Mouse (Mus musculus) 3T3-L1 (cell line): ENCODE measurements around the gene Polr3b.

Experiments used
- DNase-seq: peaks from one replicate; pipeline ENCODE4 v3.0.0-alpha.2; 2015; ENCODE audit warnings: low read depth, low spot score

The Polr3b gene

DNA sequence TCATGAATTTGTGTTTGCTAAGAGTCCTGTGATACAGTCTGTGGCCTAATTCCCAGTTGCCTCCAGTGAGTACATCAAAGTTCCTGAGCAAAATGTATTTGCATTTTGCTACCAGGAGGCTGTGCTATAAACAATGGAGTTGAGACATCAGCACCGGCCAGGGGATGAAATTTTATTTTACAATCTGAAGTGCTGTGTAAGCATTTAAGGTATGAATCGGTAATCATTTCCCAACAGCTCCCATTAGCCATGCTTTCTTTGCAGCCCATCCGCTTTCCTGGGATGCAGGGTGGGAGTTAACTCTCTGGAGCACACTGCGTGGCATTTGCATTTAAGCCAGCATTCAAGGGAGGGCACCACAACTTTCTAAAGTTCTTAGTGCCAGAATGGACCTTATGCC is 88.1 kb downstream of the Polr3b start:
- DNase-seq: no peak

DNA sequence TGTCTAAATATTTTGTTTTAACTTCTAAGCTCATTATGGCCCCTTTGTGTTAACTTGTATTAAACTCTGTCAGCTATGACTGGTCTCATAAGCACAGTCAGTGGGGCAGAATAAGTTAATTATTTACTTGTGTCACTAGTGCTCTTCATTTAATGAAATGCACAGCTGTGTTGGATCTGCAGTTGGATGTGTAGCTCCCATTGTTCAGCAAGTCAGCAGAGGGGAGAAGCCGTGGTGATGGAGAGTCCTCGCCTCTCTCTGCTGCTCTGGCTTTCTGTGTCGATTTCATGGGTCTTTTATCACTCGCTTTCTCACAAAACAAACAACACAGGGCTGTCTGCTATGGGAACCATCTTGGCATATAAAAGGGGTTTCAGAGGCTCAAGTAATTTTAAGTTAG is 88.7 kb downstream of the Polr3b start:
- DNase-seq: no peak

DNA sequence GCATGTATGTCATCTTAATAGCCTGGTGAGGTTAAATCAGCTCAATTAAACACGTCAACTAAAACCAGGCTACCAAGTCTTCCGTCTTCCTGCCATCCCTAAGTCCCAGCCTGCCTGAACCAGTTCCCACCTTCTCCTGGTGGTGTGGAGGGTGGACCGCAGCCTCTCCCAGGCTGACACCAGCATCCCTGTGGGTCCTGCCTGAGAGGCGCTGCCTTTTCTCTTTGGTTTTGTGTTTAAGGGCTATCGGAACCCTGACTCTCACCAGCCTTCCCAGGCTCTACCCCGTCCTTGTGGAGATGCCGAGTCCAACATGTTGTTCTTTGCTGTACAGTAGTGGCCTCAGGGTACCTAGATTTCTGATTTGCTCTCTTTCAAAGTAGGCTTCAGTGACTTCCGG is 89.4 kb downstream of the Polr3b start:
- DNase-seq: no peak

DNA sequence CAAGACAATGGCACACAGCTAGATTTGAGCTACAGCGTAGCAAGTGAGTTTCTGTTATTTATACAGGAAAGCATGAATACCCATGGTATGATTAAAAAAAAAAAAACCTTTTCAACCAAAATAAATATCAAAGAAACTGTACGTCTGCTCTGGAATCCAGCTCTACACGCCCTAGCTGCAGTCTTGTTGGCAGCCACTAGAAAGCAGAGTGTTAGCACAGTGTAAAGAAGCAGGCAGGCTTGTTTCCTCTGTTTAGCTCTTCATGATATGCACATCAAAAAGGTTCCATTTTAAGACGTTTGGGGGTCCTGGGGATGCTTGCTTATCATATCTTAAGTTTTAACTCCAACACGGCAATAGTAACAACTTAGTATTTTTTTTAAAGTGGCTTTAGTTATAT is 89.8 kb downstream of the Polr3b start:
- DNase-seq: no peak

DNA sequence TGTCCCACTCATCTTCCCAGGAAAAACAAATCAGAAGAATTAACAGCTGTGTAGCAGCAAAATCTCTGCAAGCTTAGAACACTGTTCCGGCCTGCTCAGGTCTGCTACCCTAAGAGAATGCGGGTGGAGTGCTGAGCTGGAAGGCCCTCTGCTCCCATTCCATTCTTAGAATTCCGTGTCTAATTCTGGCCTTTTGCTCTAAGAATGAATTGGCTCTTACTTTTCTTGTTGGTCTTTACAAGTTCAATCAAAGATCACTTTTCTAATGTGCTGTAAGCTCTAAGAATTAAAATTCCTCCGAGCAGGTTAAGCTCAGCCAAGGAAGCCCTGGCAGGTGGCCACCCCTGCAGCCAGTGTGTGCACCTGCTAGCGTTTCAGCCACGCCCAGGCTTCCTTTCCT is 90.4 kb downstream of the Polr3b start:
- DNase-seq: no peak

DNA sequence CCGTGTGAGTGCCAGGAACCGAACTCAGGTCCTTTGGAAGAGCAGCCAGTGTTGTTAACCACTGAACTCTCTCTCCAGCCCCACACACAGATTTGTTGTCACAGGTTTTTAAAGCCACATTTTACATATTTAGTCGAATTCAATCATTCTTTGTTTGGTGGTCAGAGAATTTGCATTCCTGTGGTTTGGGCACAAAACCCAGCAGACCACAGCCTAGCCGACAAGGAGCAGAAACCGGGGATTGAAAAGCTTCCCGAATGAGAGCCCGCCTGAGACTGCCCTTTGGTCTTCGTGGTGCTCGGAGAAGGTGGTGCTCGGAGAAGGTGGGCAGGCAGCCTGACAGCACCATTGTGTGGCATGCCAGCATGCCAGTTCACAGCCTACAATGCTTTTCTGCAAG is 91.0 kb downstream of the Polr3b start:
- DNase-seq: peak; percentile 74

DNA sequence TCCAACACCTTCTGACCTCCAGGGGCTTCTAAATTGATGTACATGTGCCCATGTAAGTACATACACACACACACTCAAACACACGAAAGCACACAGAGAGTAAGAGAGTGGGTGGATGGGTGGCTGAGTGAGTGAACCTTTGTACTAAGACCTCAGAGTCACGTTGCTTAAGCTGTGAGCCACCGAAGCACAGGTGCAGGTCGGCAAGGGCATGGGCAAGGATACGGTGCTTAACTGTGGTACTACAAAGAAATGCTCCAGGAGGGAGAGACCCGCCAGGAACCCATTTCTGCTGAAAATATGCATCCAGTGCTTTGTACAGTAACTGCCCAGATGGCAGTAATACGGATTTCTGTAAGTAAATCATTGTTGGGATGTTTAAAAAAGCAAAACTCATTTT is 93.5 kb downstream of the Polr3b start:
- DNase-seq: no peak

DNA sequence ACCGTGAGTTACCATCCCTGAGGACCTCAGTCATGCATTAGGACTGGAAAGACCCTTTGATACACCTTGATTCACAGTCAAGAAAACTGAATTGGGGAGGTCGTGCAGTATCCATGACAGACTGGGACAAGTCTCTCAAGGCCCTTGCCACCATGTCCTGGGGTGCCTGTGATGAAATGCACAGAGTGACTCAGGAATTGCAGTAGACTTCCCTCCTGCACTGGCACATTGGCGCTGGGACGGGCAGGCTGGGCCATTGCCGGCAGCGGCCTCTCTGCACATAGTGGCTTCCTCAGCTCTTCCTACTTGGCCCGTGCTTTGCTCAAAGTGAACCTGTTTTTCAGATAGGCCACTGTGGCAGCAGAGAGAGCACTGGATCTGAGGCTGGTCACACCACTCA is 94.5 kb downstream of the Polr3b start:
- no peak for DNase-seq

DNA sequence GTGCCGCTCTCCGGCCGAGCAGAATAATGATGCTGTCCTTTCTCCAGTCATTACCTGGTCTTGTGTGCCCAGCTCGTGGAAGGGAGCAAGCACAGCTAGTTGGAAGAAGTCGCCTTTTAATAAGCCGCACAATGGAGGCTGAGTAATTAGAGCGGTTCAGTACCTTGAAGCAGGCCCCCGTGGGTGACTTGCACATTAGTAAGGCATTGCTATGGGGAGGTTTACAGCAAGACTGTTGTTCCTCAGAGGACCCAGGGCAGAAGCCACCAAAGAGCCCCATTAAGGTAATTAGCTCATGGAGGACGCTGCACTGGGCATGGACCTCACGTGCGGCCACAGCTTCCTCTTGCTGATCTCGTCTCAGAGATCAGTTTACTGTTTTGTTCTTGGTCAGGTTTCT is 100.6 kb downstream of the Polr3b start:
- no peak for DNase-seq

DNA sequence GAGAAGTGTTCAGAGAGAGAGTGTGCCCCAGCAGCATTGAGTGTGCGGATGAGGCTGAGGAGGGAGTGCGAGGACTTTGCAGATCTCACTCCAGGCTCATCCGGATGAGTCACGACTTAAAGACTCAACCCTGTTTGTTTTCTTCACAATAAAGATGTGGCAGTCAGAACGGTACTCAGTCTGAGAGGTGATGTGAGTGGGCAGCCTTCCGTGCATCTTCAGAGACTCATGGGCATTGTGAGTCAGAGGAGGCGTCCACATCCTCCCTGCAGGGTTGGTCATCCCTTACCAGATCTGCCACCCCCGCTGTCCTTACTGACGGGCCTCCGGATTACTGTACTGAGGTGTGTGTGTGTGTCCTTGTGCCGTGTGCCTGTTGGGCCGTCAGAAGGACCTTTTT is 104.9 kb downstream of the Polr3b start:
- peak; percentile 81 for DNase-seq

DNA sequence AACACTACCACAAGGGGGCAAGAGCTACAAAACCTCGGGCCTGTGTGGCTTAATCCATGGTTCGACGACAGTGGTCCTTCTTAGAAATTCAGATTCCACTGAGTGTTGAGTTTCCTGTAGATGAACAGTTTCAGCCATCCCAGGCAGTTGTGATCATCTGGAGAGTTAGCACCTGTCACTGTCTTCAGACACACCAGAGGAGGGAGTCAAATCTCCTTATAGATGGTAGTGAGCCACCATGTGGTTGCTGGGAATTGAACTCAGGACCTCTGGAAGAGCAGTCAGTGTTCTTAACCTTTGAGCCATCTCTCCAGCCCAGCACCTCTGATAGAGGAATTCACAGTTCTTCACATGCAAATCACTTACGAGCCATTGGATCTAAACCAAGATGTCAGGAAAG is 105.7 kb downstream of the Polr3b start:
- DNase-seq: no peak

DNA sequence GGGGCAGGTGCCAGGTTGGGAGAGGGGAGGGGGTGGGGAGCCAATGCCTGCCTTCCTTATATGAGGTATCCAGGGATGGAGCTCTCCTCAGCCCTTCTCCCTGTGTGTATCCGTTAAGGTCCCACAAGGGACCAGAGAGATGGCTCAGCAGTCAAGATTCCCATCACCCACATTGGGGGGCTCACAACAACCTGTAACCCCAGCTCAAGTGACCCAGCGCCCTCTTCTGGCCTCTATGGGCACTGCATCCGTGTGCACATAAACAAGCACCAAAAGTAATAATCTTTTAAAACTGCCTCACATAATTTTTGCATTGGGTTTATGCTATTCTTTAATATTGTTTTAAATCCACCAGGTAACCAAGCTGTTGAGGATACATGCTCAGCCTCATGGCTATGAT is 108.0 kb downstream of the Polr3b start:
- no peak for DNase-seq

DNA sequence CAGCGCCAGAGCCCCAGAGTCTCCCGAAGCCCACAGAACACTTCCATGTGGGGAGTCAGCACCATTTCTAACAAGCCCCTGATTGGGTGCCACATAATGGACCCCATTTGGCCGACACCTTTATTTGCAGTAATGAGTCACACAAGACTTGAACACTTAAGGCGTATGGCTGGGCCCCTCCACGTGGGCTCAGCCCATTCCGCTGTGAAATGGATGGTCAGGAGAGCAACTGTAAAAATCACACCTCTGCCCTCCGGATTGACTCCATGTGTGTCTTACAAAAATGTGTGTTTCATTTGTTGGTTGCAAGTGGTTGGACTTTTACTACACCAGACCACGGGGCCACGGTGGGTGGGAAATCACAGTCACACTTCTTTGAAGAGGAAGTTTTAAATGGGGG is 108.9 kb downstream of the Polr3b start:
- no peak for DNase-seq

DNA sequence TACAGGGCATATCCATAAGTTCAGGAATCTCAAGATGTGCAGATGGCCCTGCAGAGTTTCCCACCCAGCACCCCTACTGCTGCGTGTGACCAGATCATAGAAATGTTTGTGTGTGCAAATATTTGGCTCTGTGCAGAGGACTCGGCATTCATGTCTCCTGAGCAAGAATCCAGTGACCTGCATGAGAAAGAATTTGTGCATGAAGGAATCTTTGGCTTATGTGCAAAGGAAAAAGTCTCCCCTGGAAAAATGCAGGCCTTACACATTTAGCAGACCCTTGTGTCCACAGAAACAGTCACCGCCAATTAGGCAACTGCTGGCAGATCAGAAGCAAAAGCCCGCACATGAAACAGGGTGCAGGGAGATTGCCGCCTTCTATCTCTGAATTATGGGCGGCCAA is 111.4 kb downstream of the Polr3b start:
- DNase-seq: no peak

DNA sequence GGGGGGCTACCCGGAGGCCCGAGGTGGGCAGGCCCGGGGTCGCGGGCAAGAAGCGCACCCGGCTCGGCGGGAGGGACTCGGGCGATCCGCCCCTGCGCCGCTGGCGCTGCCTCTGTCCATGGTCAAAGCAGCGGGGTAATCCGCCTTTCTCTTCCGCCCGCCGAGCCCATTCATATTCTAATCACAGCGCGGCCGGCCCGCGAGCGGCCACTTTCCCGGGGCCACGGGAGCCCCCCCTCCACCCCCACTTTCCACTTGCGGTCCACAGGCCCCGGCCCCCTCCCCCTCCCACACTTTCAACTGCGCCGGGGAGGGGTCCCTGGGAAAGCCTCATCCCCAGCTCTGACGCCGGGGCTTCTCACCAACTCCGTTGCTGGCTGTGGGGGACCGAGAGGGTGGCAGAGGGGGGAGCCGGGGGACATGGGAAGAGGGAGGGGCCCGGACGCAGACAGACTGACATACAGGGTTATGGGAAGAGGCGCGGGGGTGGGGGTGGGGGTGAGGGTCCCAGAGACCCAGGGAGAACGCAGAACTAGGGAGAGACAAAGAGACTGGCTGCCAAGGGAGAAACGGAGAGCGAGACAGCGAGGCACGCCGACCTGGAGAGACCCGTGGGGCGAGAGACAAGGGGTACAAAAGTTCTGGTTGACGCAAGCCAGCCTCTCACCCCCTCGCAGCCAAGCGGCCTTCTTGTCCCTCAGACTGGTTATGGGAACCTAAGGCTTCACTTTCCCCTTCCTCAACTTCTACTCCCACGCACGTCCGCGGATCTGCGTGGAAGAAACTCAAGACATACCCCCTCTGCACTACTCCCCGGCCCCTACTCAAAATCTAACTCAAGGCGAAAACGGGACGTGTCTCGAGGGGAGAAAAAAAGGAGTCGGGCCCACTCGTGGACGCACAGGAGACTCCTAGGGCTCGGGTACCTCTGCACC is 133.0 kb downstream of the Polr3b start:
- DNase-seq: no peak

DNA sequence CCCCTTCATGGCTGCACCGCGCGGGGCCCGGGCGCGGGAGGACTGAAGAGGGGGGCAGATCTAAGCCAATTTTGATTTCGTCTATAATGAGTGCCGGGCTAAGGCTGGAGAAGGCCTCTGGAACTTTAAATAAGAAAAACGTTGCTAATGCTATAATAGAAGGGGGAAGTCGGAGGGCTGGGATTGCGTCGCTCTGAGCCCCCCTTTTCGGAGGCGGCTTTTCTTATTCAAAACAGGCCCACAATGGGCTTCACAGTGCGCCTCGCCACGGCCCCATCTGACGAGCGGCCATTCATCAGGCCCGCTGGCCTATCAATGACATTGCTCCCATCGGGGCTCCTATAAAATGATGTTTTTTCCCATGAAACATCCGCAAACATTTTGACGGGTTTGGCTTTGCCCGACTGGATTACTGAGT is 133.7 kb downstream of the Polr3b start, which contains the start of gene Rfx4:
Rfx4 (plus strand) TSS at position 277 of the 418 bp plus-strand sequence.
- DNase-seq: no peak

DNA sequence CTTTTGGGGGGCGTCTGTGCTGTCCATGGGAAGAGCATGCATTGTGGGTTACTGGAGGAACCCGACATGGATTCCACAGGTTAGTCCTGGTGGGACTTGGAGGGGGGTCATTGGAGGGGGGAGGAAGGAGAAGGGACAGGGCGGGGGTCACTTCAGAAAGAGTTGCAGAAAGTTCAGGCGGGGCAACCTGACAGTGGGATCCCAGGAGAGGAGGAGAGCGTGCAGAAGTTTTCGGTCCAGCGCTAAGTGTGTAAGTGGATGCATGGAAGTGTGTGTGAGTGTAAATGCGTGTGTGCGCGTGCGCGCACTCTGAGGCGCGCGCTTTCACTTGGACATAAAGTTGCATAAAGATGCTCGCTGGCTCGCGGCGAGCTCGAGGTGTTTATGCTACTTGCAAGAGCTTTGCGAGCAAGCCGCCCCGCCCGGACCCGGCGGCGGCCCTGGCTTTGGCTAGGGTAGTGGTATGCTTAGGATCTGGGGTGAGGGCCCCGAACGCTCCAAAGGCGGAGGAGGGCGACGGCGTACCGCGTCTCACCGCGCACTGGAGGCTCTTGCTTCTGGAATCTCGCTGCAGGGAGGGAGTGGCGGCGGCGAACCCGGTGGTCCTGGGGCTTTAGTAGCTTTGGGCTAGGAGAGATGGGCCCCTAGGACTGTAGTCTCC is 134.5 kb downstream of the Polr3b start:
- DNase-seq: no peak

DNA sequence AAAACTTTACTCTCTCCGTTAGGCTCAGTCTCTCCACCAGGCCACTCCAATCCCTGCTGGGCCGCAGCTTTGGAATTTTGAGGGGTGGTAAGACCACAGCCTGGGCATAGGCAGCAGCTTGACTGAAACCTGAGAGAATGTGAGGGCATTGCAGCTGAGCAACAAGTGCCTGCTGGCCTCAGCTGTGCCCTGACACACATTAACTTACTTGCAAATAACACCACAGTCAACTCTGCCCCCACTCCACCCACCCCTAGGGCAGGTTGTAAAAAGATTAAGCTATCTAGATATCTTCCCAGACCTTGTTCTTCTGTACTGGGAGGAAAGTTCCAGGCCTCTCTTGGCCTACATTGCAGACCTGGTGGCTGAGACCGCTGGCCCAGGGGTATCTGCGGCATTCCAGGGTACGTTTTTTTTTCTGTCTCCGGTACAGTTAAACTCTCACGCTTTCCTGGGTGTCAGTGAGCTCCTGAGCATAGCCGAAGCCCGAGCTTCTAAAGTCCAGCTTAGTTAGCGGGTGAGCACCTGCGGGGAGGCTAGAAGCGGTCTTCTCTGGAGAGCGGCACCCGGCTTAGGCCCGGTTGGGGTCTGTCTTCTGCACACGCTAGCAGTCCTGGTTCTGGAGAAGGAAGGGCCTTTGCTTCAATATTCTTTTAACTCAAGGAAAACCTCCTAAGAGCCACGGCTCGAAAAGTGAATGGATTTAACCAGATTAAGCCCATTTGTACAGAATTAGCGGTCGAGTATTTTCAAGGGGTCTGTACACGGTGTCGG is 135.5 kb downstream of the Polr3b start:
- no peak for DNase-seq

DNA sequence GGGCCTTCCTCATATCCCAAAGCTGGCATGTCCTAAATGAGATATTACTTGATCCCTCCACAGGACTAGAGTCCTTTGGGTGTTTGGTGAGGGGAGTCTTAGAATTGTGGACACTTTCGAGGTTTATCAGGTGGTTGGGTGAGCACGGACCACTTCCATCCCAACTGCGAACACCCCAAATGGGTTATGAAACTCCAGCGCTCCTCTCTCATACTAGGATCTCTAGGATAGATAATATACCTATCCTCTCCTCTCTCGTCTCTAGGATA is 136.0 kb downstream of the Polr3b start:
- DNase-seq: no peak

DNA sequence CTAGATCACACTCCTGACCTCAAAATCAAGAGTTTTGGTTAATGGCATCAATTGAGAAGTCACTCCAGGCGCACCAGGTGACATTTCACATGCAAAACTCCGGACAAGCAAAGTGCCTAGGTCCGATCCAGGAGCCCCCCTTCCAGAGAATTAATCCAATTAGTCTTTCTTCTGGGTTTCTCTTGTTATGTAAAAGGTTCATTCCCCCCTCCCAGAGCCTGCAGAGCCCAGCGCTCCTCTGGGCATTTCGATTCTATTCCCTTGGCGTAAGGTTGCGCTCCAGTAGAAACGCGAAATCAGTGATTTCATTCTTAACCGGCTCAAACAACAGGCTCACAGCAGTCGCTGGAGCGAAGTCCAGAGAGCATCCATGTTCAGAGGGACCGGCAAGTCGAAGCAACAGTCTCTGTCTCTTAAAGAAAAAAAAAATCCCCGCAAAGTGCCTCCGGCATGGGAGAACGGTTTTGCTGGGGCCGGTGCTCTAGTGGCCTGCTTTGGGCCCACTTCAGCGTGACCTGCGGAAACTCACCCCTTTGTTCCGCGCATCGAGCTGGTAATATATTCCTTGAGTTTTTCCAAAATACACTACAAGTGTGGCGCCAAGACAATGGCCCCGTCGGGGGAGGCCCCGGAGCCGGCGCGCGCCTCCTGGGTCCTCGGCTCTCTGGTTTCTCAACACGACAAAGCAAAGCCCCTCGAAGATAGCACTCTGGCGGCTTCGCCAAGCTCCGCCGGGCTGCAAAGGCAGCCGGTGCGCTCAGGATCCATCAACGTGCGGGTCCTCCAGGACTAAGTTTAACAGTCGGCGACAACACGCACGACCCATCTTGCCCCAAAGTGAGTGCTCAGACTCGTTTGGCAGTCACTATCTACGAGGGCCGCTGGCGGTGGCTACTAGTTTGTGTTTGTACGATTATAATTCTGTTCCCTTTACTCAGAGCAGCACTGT is 136.7 kb downstream of the Polr3b start:
- DNase-seq: no peak

DNA sequence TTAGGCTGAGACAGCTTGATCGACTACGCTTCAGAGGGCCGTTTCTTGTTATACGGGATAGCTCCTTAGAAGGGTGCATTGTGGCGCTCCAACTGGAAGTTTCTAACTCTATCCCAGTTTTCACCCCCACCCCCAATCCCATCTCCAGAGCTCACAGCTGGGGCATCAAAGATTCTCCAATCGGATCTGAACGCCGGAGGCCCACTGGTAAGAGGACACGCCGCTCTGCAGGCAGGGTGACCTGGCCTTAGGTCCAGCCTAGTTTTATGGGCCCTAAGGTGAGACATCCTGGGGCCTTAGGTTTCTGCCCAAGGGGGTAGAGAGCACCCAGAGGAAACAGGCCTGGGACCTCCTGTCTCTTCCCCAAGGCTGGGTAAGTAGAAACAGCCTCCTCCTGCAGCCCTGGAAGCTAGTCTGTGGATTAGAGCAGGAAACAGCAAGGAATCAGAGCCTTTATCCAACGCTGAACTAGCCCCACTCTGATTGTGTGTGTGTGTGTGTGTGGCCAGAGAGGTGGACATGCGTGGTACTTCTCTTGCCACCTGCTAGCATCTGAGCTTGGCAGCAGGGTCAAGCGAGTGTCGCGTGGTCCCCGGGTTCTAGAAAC is 137.5 kb downstream of the Polr3b start:
- no peak for DNase-seq
